Mouse (Mus musculus): ENCODE measurements around the gene Magea10. TPM values are rescaled to one million over a fixed set of nuclear protein-coding genes. Genes with fewer than 3 reads are reported as not detected.

Gene Magea10
- polyA plus RNA-seq (2015; fragmentation: Nextera tagmentation; extraction: Ambion mirVana) = not detected in 2 replicates

DNA sequence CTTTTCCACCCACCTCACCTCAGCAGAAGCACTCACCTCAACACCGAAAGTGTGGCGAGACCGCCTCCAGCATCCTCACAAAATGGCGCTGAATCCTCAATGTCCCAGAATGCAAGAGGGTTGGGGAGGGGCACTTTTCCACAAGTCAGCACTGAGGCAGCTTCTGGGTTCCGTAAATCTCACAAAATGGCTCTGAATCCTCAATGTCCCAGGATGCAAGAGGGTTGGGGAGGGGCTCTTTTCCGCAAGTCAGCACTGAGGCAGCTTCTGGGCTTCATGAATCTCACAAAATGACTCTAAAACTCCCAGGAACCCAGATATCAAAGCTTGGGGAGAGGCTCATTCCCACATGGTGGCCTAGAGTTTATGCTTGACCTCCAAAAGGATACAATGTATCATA is at the start of gene Magea10:
Magea10 (minus strand) TSS at position 101 of the 400 bp plus-strand sequence.
- Histone ChIP-seq H3K9ac (no peak within 1 kb of the TSS), H3K4me1 (no peaks in the 10 kb centered on the region), H3K4me2 (replicated peaks) (no peak within 1 kb of the TSS), H3K36me3 (no peaks in the 10 kb centered on the region), H3K27me3 (no peaks in the 10 kb centered on the region), H3K27ac (replicated peaks) (no peak within 1 kb of the TSS), H3K9me3 (replicated peaks) (no peaks in the 10 kb centered on the region), H3K4me3 (replicated peaks) (no peak within 1 kb of the TSS)
- ATAC-seq (ENCODE audit: insufficient number of reproducible peaks, low FRiP score, low TSS enrichment, low read depth) = no peak
- 87% methylated on average over 6 of the region's 6 CpGs for WGBS

DNA sequence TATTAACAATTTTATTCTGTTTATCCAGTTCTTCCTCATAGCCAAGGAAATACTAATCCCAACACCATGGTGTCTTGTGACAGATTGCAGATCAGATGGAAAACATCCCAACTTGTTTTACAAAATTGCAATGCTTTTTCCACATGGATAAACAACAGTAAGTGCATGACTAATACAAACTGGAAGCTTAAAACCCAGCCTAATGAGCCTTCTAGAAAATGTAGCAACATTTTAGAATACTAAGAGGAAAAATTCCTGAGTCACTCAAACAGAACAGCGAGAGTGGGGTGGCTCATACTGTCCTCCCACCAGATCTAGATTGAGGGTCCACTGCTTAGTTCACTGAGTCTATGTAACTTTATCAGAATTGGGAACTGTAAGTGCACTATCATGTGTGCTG is 4.7 kb downstream of the Magea10 start:
- 81% methylated on average over 1 of the region's 1 CpGs for WGBS
- H3K4me1 ChIP-seq = no peaks in the 10 kb centered on the region
- no peak overlapping the region for H3K9ac ChIP-seq
- no peaks in the 10 kb centered on the region for H3K27me3 ChIP-seq
- H3K4me3 ChIP-seq (replicated peaks) = no peak overlapping the region
- H3K4me2 ChIP-seq (replicated peaks) = no peak overlapping the region
- ATAC-seq (ENCODE audit: insufficient number of reproducible peaks, low FRiP score, low TSS enrichment, low read depth) = no peak
- no peaks in the 10 kb centered on the region for H3K36me3 ChIP-seq
- no peak overlapping the region for H3K27ac ChIP-seq (replicated peaks)
- H3K9me3 ChIP-seq (replicated peaks) = no peaks in the 10 kb centered on the region

Other genes starting within 250 kb of the Magea10 start
- gene Magea4, start 164.8 kb downstream of the Magea10 start, polyA plus RNA-seq (2015; fragmentation: Nextera tagmentation; extraction: Ambion mirVana) = not detected in 2 replicates
- 4.3 and 5.2 TPM in 2 replicates for gene Gabre, start 112.1 kb downstream of the Magea10 start, polyA plus RNA-seq (2015; fragmentation: Nextera tagmentation; extraction: Ambion mirVana)